Mouse (Mus musculus): ENCODE data around the gene Gm9112. TPM values are rescaled to one million over a fixed set of nuclear protein-coding genes. Genes with fewer than 3 reads are reported as not detected.
"Not testable (repeated sequence)": the region's sequence is repeated elsewhere in the genome, so short reads cannot be mapped to it uniquely, and the experiment has no call there.

Gm9112 gene
- polyA plus RNA-seq (2015; fragmentation: Nextera tagmentation; extraction: Ambion mirVana) = 0.37 TPM in 1 of 2 replicates, not detected in the other

DNA sequence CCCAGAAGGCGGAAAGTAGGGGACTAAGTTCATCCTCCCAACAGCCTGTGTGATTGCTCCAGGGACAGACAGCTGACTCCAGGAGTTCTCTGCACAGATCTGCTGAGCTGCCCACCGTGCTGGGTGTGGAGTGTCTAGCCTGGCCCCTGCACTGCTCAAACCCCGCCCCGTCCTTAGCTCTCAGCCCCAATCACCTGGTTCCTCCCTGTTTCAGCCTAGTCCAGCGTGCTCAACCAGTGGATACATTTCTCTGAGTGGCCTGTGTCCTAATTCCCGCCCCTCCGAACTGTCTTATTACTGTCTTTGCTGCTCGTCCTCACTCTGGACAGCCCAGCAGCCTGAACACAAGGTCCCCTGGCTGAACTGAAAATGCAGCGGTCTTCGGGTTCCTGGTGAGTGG lies at the start of gene Gm9112, which contains the start of gene Dmrtc1b:
Gene Gm9112, minus strand, starts transcription at position 101 of the 400 bp plus-strand sequence.
Gene Dmrtc1b, plus strand, starts transcription at position 331 of the 400 bp plus-strand sequence.
- H3K4me2 ChIP-seq (ENCODE audit: low read depth, low read length); ATAC-seq; H3K9me3 ChIP-seq (ENCODE audit: control insufficient read depth, low read length); H3K4me3 ChIP-seq (ENCODE audit: low read length); H3K4me1 ChIP-seq (ENCODE audit: control insufficient read depth, insufficient read depth, low read length); H3K27ac ChIP-seq (ENCODE audit: low read length); H3K9ac ChIP-seq (ENCODE audit: low read depth, low read length); H3K27me3 ChIP-seq (replicated peaks; ENCODE audit: control insufficient read depth, insufficient read depth, low read length); H3K36me3 ChIP-seq (ENCODE audit: control insufficient read depth, insufficient read depth, low read length): not testable (repeated sequence)
- 70% methylated on average over 7 of the region's 10 CpGs for WGBS

DNA sequence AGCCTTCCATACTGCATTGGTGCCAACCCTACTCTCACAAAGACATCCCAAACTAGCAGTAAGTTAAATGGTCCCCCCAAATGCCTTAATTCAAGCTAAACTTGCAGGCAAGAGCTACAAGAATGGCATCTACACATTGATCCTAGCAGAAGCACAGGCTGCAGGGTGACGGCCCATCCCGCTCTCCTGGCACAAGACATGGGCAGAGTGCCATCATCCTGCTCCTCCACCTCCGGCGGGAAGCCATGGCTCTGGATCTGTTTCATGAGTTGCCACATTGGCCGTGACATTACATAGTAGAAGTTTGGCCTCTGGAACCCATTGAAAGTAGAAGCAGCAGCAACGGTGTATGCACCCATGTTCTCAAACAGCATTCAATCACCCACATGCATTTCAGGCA lies 16.8 kb upstream of the Gm9112 start:
- not testable (repeated sequence) for ATAC-seq; H3K9me3 ChIP-seq (ENCODE audit: control insufficient read depth, low read length); H3K27ac ChIP-seq (ENCODE audit: low read length); H3K9ac ChIP-seq (ENCODE audit: low read depth, low read length); H3K4me1 ChIP-seq (ENCODE audit: control insufficient read depth, insufficient read depth, low read length); H3K4me2 ChIP-seq (ENCODE audit: low read depth, low read length); H3K36me3 ChIP-seq (ENCODE audit: control insufficient read depth, insufficient read depth, low read length); H3K4me3 ChIP-seq (ENCODE audit: low read length); H3K27me3 ChIP-seq (replicated peaks; ENCODE audit: control insufficient read depth, insufficient read depth, low read length)
- WGBS = 96% methylated on average over 6 of the region's 6 CpGs

DNA sequence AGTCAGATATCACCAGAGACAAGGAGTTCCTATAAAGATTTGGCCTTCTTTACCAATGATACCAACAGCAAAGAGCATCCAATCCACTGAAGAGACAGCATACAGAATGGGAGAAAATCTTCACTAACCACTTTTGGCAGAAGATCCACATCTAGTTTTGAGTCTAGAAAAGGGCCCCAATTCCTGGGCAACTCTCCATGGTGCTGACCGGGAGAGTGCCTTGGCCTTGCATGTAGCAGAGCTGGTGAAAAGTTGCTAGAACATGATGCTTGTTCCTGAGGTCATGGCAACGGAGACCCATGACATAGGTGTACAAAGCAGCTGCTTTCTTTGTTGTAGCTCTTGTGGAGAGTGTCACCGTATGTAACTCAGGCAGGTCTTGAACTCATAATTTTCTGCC lies 6.8 kb downstream of the Gm9112 start:
- not testable (repeated sequence) for ATAC-seq; H3K36me3 ChIP-seq (ENCODE audit: control insufficient read depth, insufficient read depth, low read length); H3K9me3 ChIP-seq (ENCODE audit: control insufficient read depth, low read length); H3K9ac ChIP-seq (ENCODE audit: low read depth, low read length); H3K4me2 ChIP-seq (ENCODE audit: low read depth, low read length); H3K27me3 ChIP-seq (replicated peaks; ENCODE audit: control insufficient read depth, insufficient read depth, low read length); H3K27ac ChIP-seq (ENCODE audit: low read length); H3K4me1 ChIP-seq (ENCODE audit: control insufficient read depth, insufficient read depth, low read length); H3K4me3 ChIP-seq (ENCODE audit: low read length)
- 59% methylated on average over 3 of the region's 3 CpGs for whole genome bisulfite sequencing

- not testable (repeated sequence) for H3K4me3 ChIP-seq (ENCODE audit: low read length); H3K9ac ChIP-seq (ENCODE audit: low read depth, low read length); H3K4me2 ChIP-seq (ENCODE audit: low read depth, low read length); ATAC-seq; H3K9me3 ChIP-seq (ENCODE audit: control insufficient read depth, low read length); H3K36me3 ChIP-seq (ENCODE audit: control insufficient read depth, insufficient read depth, low read length); H3K27me3 ChIP-seq (replicated peaks; ENCODE audit: control insufficient read depth, insufficient read depth, low read length); H3K4me1 ChIP-seq (ENCODE audit: control insufficient read depth, insufficient read depth, low read length); H3K27ac ChIP-seq (ENCODE audit: low read length)
- WGBS = 22% methylated on average over 4 of the region's 4 CpGs
Measured at GRCm38 (mm10) chrX:102689252-102689651, 18.2 kb downstream of the Gm9112 start.

- not testable (repeated sequence) for H3K4me1 ChIP-seq (ENCODE audit: control insufficient read depth, insufficient read depth, low read length); H3K36me3 ChIP-seq (ENCODE audit: control insufficient read depth, insufficient read depth, low read length); H3K4me2 ChIP-seq (ENCODE audit: low read depth, low read length); H3K9me3 ChIP-seq (ENCODE audit: control insufficient read depth, low read length); H3K9ac ChIP-seq (ENCODE audit: low read depth, low read length); ATAC-seq; H3K27ac ChIP-seq (ENCODE audit: low read length); H3K27me3 ChIP-seq (replicated peaks; ENCODE audit: control insufficient read depth, insufficient read depth, low read length); H3K4me3 ChIP-seq (ENCODE audit: low read length)
- 87% methylated on average over 5 of the region's 5 CpGs for WGBS
Measured at GRCm38 (mm10) chrX:102686872-102687271, 20.6 kb downstream of the Gm9112 start, which contains the start of gene Gm3880. Gene Gm3880 (minus strand): TSS chrX:102686972.

- not testable (repeated sequence) for H3K9me3 ChIP-seq (ENCODE audit: control insufficient read depth, low read length); H3K9ac ChIP-seq (ENCODE audit: low read depth, low read length); H3K27ac ChIP-seq (ENCODE audit: low read length); H3K4me1 ChIP-seq (ENCODE audit: control insufficient read depth, insufficient read depth, low read length); H3K27me3 ChIP-seq (replicated peaks; ENCODE audit: control insufficient read depth, insufficient read depth, low read length); H3K4me3 ChIP-seq (ENCODE audit: low read length); H3K4me2 ChIP-seq (ENCODE audit: low read depth, low read length); H3K36me3 ChIP-seq (ENCODE audit: control insufficient read depth, insufficient read depth, low read length); ATAC-seq
- 60% methylated on average over 3 of the region's 3 CpGs for WGBS
Measured at GRCm38 (mm10) chrX:102684706-102685105, 22.7 kb downstream of the Gm9112 start.

GRCm38 (mm10) chrX:102666641-102667040 lies 40.8 kb downstream of the Gm9112 start:
- no peak for ATAC-seq
- Histone ChIP-seq H3K27ac (ENCODE audit: low read length) (no peak overlapping the region), H3K9me3 (ENCODE audit: control insufficient read depth, low read length) (no peaks in the 10 kb centered on the region), H3K4me3 (ENCODE audit: low read length) (no peak overlapping the region), H3K27me3 (replicated peaks; ENCODE audit: control insufficient read depth, insufficient read depth, low read length) (no peaks in the 10 kb centered on the region), H3K36me3 (ENCODE audit: control insufficient read depth, insufficient read depth, low read length) (no peaks in the 10 kb centered on the region), H3K4me1 (ENCODE audit: control insufficient read depth, insufficient read depth, low read length) (no peaks in the 10 kb centered on the region), H3K9ac (ENCODE audit: low read depth, low read length) (no peak overlapping the region), H3K4me2 (ENCODE audit: low read depth, low read length) (no peak overlapping the region)
- WGBS = 72% methylated on average over 2 of the region's 2 CpGs

GRCm38 (mm10) chrX:102660712-102661111 lies 46.7 kb downstream of the Gm9112 start:
- 16% methylated on average over 3 of the region's 3 CpGs for WGBS
- Histone ChIP-seq H3K4me1 (ENCODE audit: control insufficient read depth, insufficient read depth, low read length) (no peaks in the 10 kb centered on the region), H3K27ac (ENCODE audit: low read length) (no peak overlapping the region), H3K27me3 (replicated peaks; ENCODE audit: control insufficient read depth, insufficient read depth, low read length) (no peaks in the 10 kb centered on the region; the same call in 1 of the 2 replicates), H3K4me2 (ENCODE audit: low read depth, low read length) (no peak overlapping the region), H3K36me3 (ENCODE audit: control insufficient read depth, insufficient read depth, low read length) (no peaks in the 10 kb centered on the region), H3K4me3 (ENCODE audit: low read length) (no peak overlapping the region), H3K9me3 (ENCODE audit: control insufficient read depth, low read length) (no peaks in the 10 kb centered on the region), H3K9ac (ENCODE audit: low read depth, low read length) (no peak overlapping the region)
- ATAC-seq = no peak
